Mouse (Mus musculus): Measurements from ENCODE around the gene Lig4. TPM values are rescaled to one million over a fixed set of nuclear protein-coding genes. Genes with fewer than 3 reads are reported as not detected.

The Lig4 gene
- polyA plus RNA-seq (2012): 0.10 and 0.33 TPM in 2 replicates

GRCm38 (mm10) chr8:9977573-9978314 is at the start of gene Lig4, which contains the start of gene Abhd13:
Lig4 (minus strand) TSS chr8:9977686.
Abhd13 (plus strand) TSS chr8:9977707.

GRCm38 (mm10) chr8:10006156-10006985 is 28.9 kb upstream of the Lig4 start, which contains the start of gene Tnfsf13b:
Tnfsf13b (plus strand) TSS chr8:10006467.

Other genes starting within 250 kb of the Lig4 start
- gene Fam155a, start 206.5 kb downstream of the Lig4 start, polyA plus RNA-seq (2012): 0.02 TPM in 1 of 2 replicates, not detected in the other
- not detected in 2 replicates for gene Gm10217, start 113.4 kb downstream of the Lig4 start, polyA plus RNA-seq (2012)
- 0.98 and 1.0 TPM in 2 replicates for gene Abhd13, start within 50 bp of the Lig4 start, polyA plus RNA-seq (2012)
- gene Tnfsf13b, start 28.8 kb upstream of the Lig4 start, polyA plus RNA-seq (2012): 1.4 and 1.7 TPM in 2 replicates
- 0.02 TPM in 1 of 2 replicates, not detected in the other for gene Myo16, start 176.2 kb upstream of the Lig4 start, polyA plus RNA-seq (2012)

Data from megakaryocyte-erythroid progenitor cell, adult 5 weeks (primary cell).